Mouse (Mus musculus) myocyte (in vitro differentiated cells): ENCODE measurements around the gene Osbpl3. TPM values are rescaled to one million over a fixed set of nuclear protein-coding genes. Genes with fewer than 3 reads are reported as not detected.

ENCODE experiments used
- H3K27me3 ChIP-seq: one replicate; pipeline ENCODE4 v1.6.1; 2011; ENCODE audit not compliant: control insufficient read depth, insufficient read depth, insufficient read length
- H3K36me3 ChIP-seq: one replicate; pipeline ENCODE4 v1.6.1; 2011; ENCODE audit not compliant: control insufficient read depth, insufficient read depth
- H3K4me2 ChIP-seq: one replicate; pipeline ENCODE4 v1.6.1; 2011; ENCODE audit warnings: low read depth, control low read depth
- H3K4me3 ChIP-seq: one replicate; pipeline ENCODE4 v1.5.1; 2011; ENCODE audit warnings: mild to moderate bottlenecking, control low read depth, moderate library complexity
- H3K79me2 ChIP-seq: one replicate; pipeline ENCODE4 v1.6.1; 2011; ENCODE audit not compliant: control insufficient read depth, insufficient read depth
- H3ac ChIP-seq: one replicate; pipeline ENCODE4 v1.6.1; 2011; ENCODE audit not compliant: control insufficient read depth, insufficient read length
- CEBPB ChIP-seq: IDR thresholded peaks from 2 replicates; pipeline ENCODE4 v1.6.1; 2011; ENCODE audit warnings: mild to moderate bottlenecking, moderate library complexity; ENCODE audit not compliant: poor library complexity, insufficient read depth, severe bottlenecking
- E2F4 ChIP-seq: IDR thresholded peaks from one replicate; pipeline ENCODE4 v1.6.1; 2011; ENCODE audit warnings: mild to moderate bottlenecking, control low read depth, moderate library complexity; ENCODE audit not compliant: insufficient read depth
- MAX ChIP-seq: IDR thresholded peaks from one replicate; pipeline ENCODE4 v1.6.1; 2011; ENCODE audit warnings: low read depth, mild to moderate bottlenecking, control low read depth
- MYOD1 ChIP-seq, 3 experiments: IDR thresholded peaks; one replicate each; pipeline ENCODE4 v1.6.1; 2011; ENCODE audit warnings: control low read depth in 2 of 3, low read depth in 2 of 3, mild to moderate bottlenecking in 2 of 3, moderate library complexity in 1 of 3; ENCODE audit not compliant: insufficient read length in 2 of 3, control insufficient read depth in 1 of 3
- MYOG ChIP-seq, 3 experiments: IDR thresholded peaks; one replicate each; pipeline ENCODE4 v1.6.1; 2011; ENCODE audit warnings: control low read depth in 2 of 3, low read depth in 2 of 3, mild to moderate bottlenecking in 2 of 3; ENCODE audit not compliant: insufficient read length in 2 of 3, control insufficient read depth in 1 of 3, insufficient read depth in 1 of 3
- POLR2A ChIP-seq: IDR thresholded peaks from one replicate; pipeline ENCODE4 v1.6.1; 2011; ENCODE audit warnings: low read depth, mild to moderate bottlenecking, control low read depth, moderate library complexity; ENCODE audit not compliant: insufficient read length
- POLR2AphosphoS2 ChIP-seq: IDR thresholded peaks from one replicate; pipeline ENCODE4 v1.6.1; 2011; ENCODE audit warnings: low read depth, control low read depth; ENCODE audit not compliant: insufficient read length
- REST ChIP-seq: IDR thresholded peaks from one replicate; pipeline ENCODE4 v1.6.1; 2011; ENCODE audit warnings: mild to moderate bottlenecking, control low read depth, moderate library complexity; ENCODE audit not compliant: insufficient read depth, insufficient read length
- SRF ChIP-seq: IDR thresholded peaks from one replicate; pipeline ENCODE4 v1.6.1; 2011; ENCODE audit warnings: low read depth; ENCODE audit not compliant: control insufficient read depth, insufficient read length
- TCF12 ChIP-seq: IDR thresholded peaks from one replicate; pipeline ENCODE4 v1.6.1; 2011; ENCODE audit warnings: mild to moderate bottlenecking, control low read depth; ENCODE audit not compliant: poor library complexity, insufficient read depth, severe bottlenecking
- TCF3 ChIP-seq: IDR thresholded peaks from one replicate; pipeline ENCODE4 v1.6.1; 2011; ENCODE audit warnings: low read depth, control low read depth; ENCODE audit not compliant: insufficient read length
- USF1 ChIP-seq: IDR thresholded peaks from one replicate; pipeline ENCODE4 v1.6.1; 2011; ENCODE audit warnings: low read depth, mild to moderate bottlenecking, control low read depth, moderate library complexity
- polyA plus RNA-seq: library from polyadenylated mRNA; unstranded; fragments of >200 nt; fragmentation: generic; extraction: Trizol; gene quantifications from one replicate; pipeline ENCODE4 v1.2.1, GENCODE M21; 2012; ENCODE audit warnings: missing spikeins

Osbpl3 gene
- polyA plus RNA-seq, 1 experiment: 8.9 TPM

DNA sequence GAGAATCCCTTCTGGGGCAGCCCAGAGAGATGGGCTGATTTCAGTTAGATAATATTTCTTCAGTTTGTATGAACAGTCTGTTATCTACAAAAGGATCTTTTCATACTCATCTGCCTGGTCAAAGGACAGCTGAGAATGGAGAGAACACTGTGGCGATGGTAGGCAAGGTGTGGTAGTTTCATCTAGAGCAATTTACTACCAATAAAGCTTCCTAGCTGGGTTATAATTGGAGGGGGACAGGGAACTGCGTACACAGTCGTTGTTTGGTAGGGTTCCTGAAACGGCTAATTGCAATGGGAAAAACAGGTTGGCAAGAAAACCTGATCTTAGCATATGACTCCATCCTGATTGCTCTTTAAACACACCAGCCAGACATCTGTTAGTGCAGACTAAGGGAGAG is 182.1 kb downstream of the Osbpl3 start:
- no peaks in the 10 kb centered on the region for H3K79me2 ChIP-seq
- H3K4me2 ChIP-seq: no peak overlapping the region
- no peaks in the 10 kb centered on the region for H3K27me3 ChIP-seq
- no peaks in the 10 kb centered on the region for H3K36me3 ChIP-seq
- H3K4me3 ChIP-seq: no peak overlapping the region
- H3ac ChIP-seq: no peak overlapping the region
- TF ChIP-seq MYOG (IDR thresholded peaks at IDR 0.05; ENCODE audit: control insufficient read depth in 1 of 3, insufficient read depth in 1 of 3, insufficient read length in 2 of 3, low read depth in 2 of 3): no peak
- TF ChIP-seq POLR2A: no peak
- TF ChIP-seq TCF3: no peak
- no peak for TF ChIP-seq CEBPB
- no peak for TF ChIP-seq POLR2AphosphoS2
- TF ChIP-seq REST: no peak
- no peak for TF ChIP-seq MYOD1 (IDR thresholded peaks at IDR 0.05; ENCODE audit: control insufficient read depth in 1 of 3, insufficient read length in 2 of 3, low read depth in 2 of 3)
- no peak for TF ChIP-seq MAX
- TF ChIP-seq SRF: no peak
- TF ChIP-seq TCF12: no peak
- no peak for TF ChIP-seq USF1
- no peak for TF ChIP-seq E2F4

DNA sequence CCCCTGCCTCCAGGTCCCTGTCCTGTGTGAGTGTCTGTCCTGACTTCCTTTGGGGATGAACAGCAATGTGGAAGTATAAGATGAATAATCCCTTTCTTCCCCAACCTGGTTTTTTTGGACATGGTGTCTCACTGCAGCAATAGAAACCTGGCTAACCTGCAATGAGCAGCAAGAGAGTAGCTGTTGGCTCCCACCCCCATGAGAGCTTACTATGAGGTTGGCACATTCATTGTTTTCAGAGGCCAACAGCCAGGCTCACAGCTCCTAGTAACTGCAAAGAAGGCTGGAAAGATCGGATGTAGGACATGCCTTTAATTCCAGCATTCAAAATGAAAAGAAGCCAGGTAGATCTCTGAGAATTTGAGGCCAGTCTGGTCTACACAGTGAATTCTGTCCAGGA is 182.6 kb downstream of the Osbpl3 start:
- Histone ChIP-seq H3K79me2 (no peaks in the 10 kb centered on the region), H3K27me3 (no peaks in the 10 kb centered on the region), H3K36me3 (no peaks in the 10 kb centered on the region), H3K4me3 (no peak overlapping the region), H3K4me2 (no peak overlapping the region), H3ac (no peak overlapping the region)
- TF ChIP-seq MYOD1 (IDR thresholded peaks at IDR 0.05; ENCODE audit: control insufficient read depth in 1 of 3, insufficient read length in 2 of 3, low read depth in 2 of 3) (no peak), POLR2AphosphoS2 (no peak), MAX (no peak), E2F4 (no peak), CEBPB (no peak), REST (no peak), TCF12 (no peak), SRF (no peak), POLR2A (no peak), MYOG (IDR thresholded peaks at IDR 0.05; ENCODE audit: control insufficient read depth in 1 of 3, insufficient read depth in 1 of 3, insufficient read length in 2 of 3, low read depth in 2 of 3) (no peak), USF1 (no peak), TCF3 (no peak)

DNA sequence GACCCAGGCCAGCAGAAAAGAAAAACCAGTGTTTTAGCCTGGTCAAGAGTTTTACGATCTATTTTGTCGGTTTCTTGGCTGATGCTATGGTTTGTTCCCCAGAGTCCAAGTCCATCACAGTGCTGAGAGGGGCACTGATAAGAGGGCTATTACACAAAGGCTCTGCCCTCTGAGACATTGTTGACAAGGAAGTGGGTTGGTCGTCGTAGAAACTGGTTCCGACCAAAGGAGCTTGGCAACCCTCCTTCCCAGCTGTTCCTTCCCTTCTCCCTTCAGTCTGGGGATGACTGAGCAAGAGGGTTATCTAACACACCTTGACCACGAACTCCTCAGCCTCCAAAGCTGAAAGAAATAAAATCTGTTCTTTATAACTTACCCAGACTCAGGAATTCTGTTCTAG is 192.3 kb downstream of the Osbpl3 start, which contains the start of gene Gsdme:
Gene Gsdme (minus strand): TSS at position 193 of the 400 bp plus-strand sequence.
- H3ac ChIP-seq: no peak within 1 kb of the TSS
- H3K27me3 ChIP-seq: no peaks in the 10 kb centered on the region
- no peaks in the 10 kb centered on the region for H3K79me2 ChIP-seq
- no peaks in the 10 kb centered on the region for H3K36me3 ChIP-seq
- no peak within 1 kb of the TSS for H3K4me3 ChIP-seq
- TF ChIP-seq MYOD1 (IDR thresholded peaks at IDR 0.05; ENCODE audit: control insufficient read depth in 1 of 3, insufficient read length in 2 of 3, low read depth in 2 of 3): peak in 2 of 3 experiments; percentile 63 to 64
- TF ChIP-seq REST: no peak
- peak within 1 kb of the TSS; percentile 85 for H3K4me2 ChIP-seq

DNA sequence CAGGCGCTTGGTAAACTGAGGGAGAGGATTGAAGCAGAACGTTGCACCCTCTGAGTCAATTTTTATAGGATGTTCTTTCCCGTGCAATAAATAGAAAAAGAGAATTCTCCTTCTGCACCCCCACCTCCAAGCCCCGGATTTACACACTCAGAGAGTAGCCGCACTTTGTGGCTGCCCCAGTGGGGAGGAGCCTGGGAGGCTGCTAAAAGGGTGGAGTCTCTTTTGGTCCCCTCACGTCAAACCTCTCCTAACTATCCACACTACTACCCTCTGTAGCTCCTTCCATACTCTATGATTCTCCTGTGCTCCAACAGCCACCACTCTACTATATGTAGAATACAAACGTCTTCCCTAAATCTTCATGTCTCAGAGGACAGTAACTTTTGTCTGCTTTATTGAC is 193.7 kb downstream of the Osbpl3 start:
- no peaks in the 10 kb centered on the region for H3K27me3 ChIP-seq
- TF ChIP-seq USF1 (no peak), TCF12 (no peak), TCF3 (no peak), MYOG (IDR thresholded peaks at IDR 0.05; ENCODE audit: control insufficient read depth in 1 of 3, insufficient read depth in 1 of 3, insufficient read length in 2 of 3, low read depth in 2 of 3) (no peak)

DNA sequence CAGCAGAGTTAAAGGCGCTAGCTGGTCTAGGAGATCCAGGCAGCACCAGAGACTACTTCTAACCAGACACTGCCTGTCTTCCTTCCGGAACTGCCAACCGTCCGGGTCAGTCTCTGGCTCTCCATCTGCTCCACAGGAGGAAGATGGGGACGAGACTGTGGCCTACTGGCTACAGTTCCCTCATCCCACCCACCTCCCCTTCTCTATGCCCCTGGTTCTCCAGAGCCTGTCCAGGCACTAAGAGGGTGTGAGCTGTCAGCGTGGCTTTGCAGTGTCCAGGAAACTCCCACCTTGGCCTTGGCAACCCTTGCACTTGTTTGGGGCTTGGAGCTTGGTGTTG is 194.1 kb downstream of the Osbpl3 start:
- Histone ChIP-seq H3K36me3 (no peaks in the 10 kb centered on the region), H3K4me2 (peak overlapping the region; percentile 85), H3ac (peak overlapping the region; percentile 3), H3K4me3 (peak overlapping the region; percentile 40), H3K27me3 (no peaks in the 10 kb centered on the region), H3K79me2 (no peaks in the 10 kb centered on the region)
- TF ChIP-seq POLR2A (peak; percentile 1), TCF3 (no peak), POLR2AphosphoS2 (no peak), E2F4 (no peak)

More for the DNA sequence above, 193.7 kb downstream of the Osbpl3 start:
- peak overlapping the region; percentile 85 for H3K4me2 ChIP-seq
- peak overlapping the region; percentile 40 for H3K4me3 ChIP-seq
- H3K36me3 ChIP-seq: no peaks in the 10 kb centered on the region
- H3ac ChIP-seq: no peak overlapping the region
- no peaks in the 10 kb centered on the region for H3K79me2 ChIP-seq
